Mouse (Mus musculus): Measurements from ENCODE around the gene Gm17455.

- TF ChIP-seq CTCF (IDR thresholded peaks at IDR 0.05; ENCODE audit: low read depth, low read length) (no peak), GATA2 (IDR thresholded peaks at IDR 0.05; ENCODE audit: borderline replicate concordance, low read depth, low read length) (no peak), TAL1 (conservative IDR thresholded peaks at IDR 0.05; ENCODE audit: low read depth, low read length) (no peak)
Measured at GRCm38 (mm10) chr10:60354881-60355677, 44.4 kb upstream of the Gm17455 start.

All from G1E (cell line).